Mouse (Mus musculus) G1E-ER4 (cell line): ENCODE data around the gene Snx9. TPM values are rescaled to one million over a fixed set of nuclear protein-coding genes. Genes with fewer than 3 reads are reported as not detected.
A peak's percentile ranks its signal among the peaks of the same experiment; 100 is the strongest.

Experiments used
- GATA1 ChIP-seq: IDR thresholded peaks from one replicate; pipeline ENCODE4 v1.8.0; 2012; ENCODE audit warnings: low read length, inconsistent platforms
- polyA plus RNA-seq: library from polyadenylated mRNA; stranded (reverse); fragments of >175 nt; gene quantifications from 2 replicates; pipeline ENCODE4 v1.2.3, GENCODE M21; 2012

Snx9 gene
- polyA plus RNA-seq, 1 experiment = 35.8 TPM

GRCm38 (mm10) chr17:5829930-5830329 is 11.2 kb upstream of the Snx9 start:
- TF ChIP-seq GATA1 = peak; percentile 35

GRCm38 (mm10) chr17:5830382-5830781 is 10.7 kb upstream of the Snx9 start:
- peak; percentile 23 for TF ChIP-seq GATA1

GRCm38 (mm10) chr17:5830832-5831231 is 10.3 kb upstream of the Snx9 start:
- no peak for TF ChIP-seq GATA1

GRCm38 (mm10) chr17:5831257-5831806 is 9.8 kb upstream of the Snx9 start:
- TF ChIP-seq GATA1 = no peak

- no peak for TF ChIP-seq GATA1
Measured at GRCm38 (mm10) chr17:5834166-5834565, 7.0 kb upstream of the Snx9 start.

- no peak for TF ChIP-seq GATA1
Measured at GRCm38 (mm10) chr17:5834798-5835328, 6.3 kb upstream of the Snx9 start.

GRCm38 (mm10) chr17:5839549-5840240 is 1.4 kb upstream of the Snx9 start:
- no peak for TF ChIP-seq GATA1

GRCm38 (mm10) chr17:5840550-5841127 is 490 bp upstream of the Snx9 start:
- TF ChIP-seq GATA1 = no peak

GRCm38 (mm10) chr17:5841943-5842273 is 779 bp downstream of the Snx9 start:
- no peak for TF ChIP-seq GATA1

GRCm38 (mm10) chr17:5842988-5843640 is 2.0 kb downstream of the Snx9 start:
- TF ChIP-seq GATA1 = no peak

GRCm38 (mm10) chr17:5843641-5843990 is 2.5 kb downstream of the Snx9 start:
- TF ChIP-seq GATA1 = no peak

- TF ChIP-seq GATA1 = no peak
Measured at GRCm38 (mm10) chr17:5845376-5845775, 4.2 kb downstream of the Snx9 start.

- no peak for TF ChIP-seq GATA1
Measured at GRCm38 (mm10) chr17:5846101-5846500, 5.0 kb downstream of the Snx9 start.

GRCm38 (mm10) chr17:5848706-5849415 is 7.7 kb downstream of the Snx9 start:
- TF ChIP-seq GATA1 = no peak

- TF ChIP-seq GATA1 = no peak
Measured at GRCm38 (mm10) chr17:5849421-5849910, 8.3 kb downstream of the Snx9 start.

- no peak for TF ChIP-seq GATA1
Measured at GRCm38 (mm10) chr17:5850031-5850430, 8.9 kb downstream of the Snx9 start.

- no peak for TF ChIP-seq GATA1
Measured at GRCm38 (mm10) chr17:5850476-5850875, 9.3 kb downstream of the Snx9 start.
